Mouse (Mus musculus) liver, adult 2 months (tissue): ENCODE measurements at regions not wholly inside any gene's neighbourhood (a gene's known extent, or its start where the extent isn't known, plus 50 kb on each side); places are given as distances from the start of the nearest gene placed in this dataset.

ENCODE experiments used
- DNase-seq: peaks from one replicate; pipeline ENCODE4 v3.0.0-alpha.2; 2011; ENCODE audit warnings: low read depth, low spot score; ENCODE audit errors: extremely low read depth
- H3K27ac ChIP-seq: fragments of 200-500 bp; replicated peaks from 2 replicates; pipeline ENCODE4 v1.5.1; 2012; ENCODE audit warnings: low read depth, mild to moderate bottlenecking, control low read depth, inconsistent platforms, low read length; ENCODE audit not compliant: insufficient read depth
- H3K27me3 ChIP-seq: fragments of 200-500 bp; 2 replicates; pipeline ENCODE4 v1.6.1; 2012; ENCODE audit warnings: mild to moderate bottlenecking, moderate library complexity, low read length, inconsistent platforms; ENCODE audit not compliant: control insufficient read depth, insufficient read depth
- H3K36me3 ChIP-seq: fragments of 200-500 bp; 2 replicates; pipeline ENCODE4 v1.6.1; 2012; ENCODE audit warnings: low read length, inconsistent platforms; ENCODE audit not compliant: control insufficient read depth, insufficient read depth
- H3K4me1 ChIP-seq: fragments of 200-500 bp; 2 replicates; pipeline ENCODE4 v1.6.1; 2011; ENCODE audit warnings: low read length; ENCODE audit not compliant: control insufficient read depth, insufficient read depth
- H3K4me3 ChIP-seq: fragments of 200-500 bp; 2 replicates; pipeline ENCODE4 v1.5.1; 2011; ENCODE audit warnings: low read depth, mild to moderate bottlenecking, control low read depth, low read length, moderate library complexity; ENCODE audit not compliant: insufficient read depth
- H3K79me2 ChIP-seq: fragments of 200-500 bp; 2 replicates; pipeline ENCODE4 v1.6.1; 2012; ENCODE audit warnings: inconsistent platforms, mild to moderate bottlenecking, low read length, moderate library complexity; ENCODE audit not compliant: control insufficient read depth, insufficient read depth
- H3K9ac ChIP-seq: fragments of 200-500 bp; 2 replicates; pipeline ENCODE4 v1.6.1; 2012; ENCODE audit warnings: low read depth, mild to moderate bottlenecking, control low read depth, inconsistent platforms, low read length
- CTCF ChIP-seq: fragments of 200-500 bp; IDR thresholded peaks from 2 replicates; pipeline ENCODE4 v1.5.1; 2011; ENCODE audit warnings: low read depth, low read length, control low read depth
- POLR2A ChIP-seq: fragments of 200-500 bp; IDR thresholded peaks from 2 replicates; pipeline ENCODE4 v1.6.1; 2011; ENCODE audit warnings: low read length, control low read depth; ENCODE audit not compliant: insufficient read depth; ENCODE audit errors: extremely low read depth
- WGBS: fragments of 180-500 bp; shearing (Covaris S2); methylation state at CpG from one replicate; pipeline ENCODE4 v1.1.7; 2018; 5-methylcytosine and 5-hydroxymethylcytosine counted together

- Histone ChIP-seq H3K36me3 (no peaks in the 10 kb centered on the region), H3K4me3 (no peak overlapping the region), H3K4me1 (peaks cover 37% of the 10 kb centered on the region), H3K27me3 (no peaks in the 10 kb centered on the region), H3K27ac (peak overlapping the region; percentile 89), H3K79me2 (no peaks in the 10 kb centered on the region), H3K9ac (peak overlapping the region; percentile 58)
- DNase-seq, result peak; percentile 92
- TF ChIP-seq POLR2A (no peak), CTCF (no peak)
- 24% methylated on average over 7 of the region's 7 CpGs for WGBS
These were observed 107.4 kb downstream of the Tomm20 start for GRCm38 (mm10) chr8:126838228-126838627.

GRCm38 (mm10) chr8:126837318-126838025 is 108.2 kb downstream of the Tomm20 start:
- TF ChIP-seq POLR2A (no peak), CTCF (no peak)
- H3K27ac ChIP-seq, result peak overlapping the region; percentile 89
- peak overlapping the region; percentile 58 for H3K9ac ChIP-seq
- no peak overlapping the region for H3K4me3 ChIP-seq
- no peaks in the 10 kb centered on the region for H3K27me3 ChIP-seq
- DNase-seq, result peak; percentile 76
- H3K36me3 ChIP-seq, result no peaks in the 10 kb centered on the region
- peaks cover 43% of the 10 kb centered on the region for H3K4me1 ChIP-seq
- H3K79me2 ChIP-seq, result no peaks in the 10 kb centered on the region
- WGBS, result 44% methylated on average over 9 of the region's 9 CpGs

GRCm38 (mm10) chr8:126835554-126835953 is 110.1 kb downstream of the Tomm20 start:
- no peaks in the 10 kb centered on the region for H3K36me3 ChIP-seq
- H3K9ac ChIP-seq, result no peak overlapping the region
- TF ChIP-seq CTCF, result no peak
- TF ChIP-seq POLR2A, result no peak
- no peak overlapping the region for H3K4me3 ChIP-seq
- H3K4me1 ChIP-seq, result peaks cover 53% of the 10 kb centered on the region
- 84% methylated on average over 7 of the region's 7 CpGs for WGBS
- DNase-seq, result no peak
- no peaks in the 10 kb centered on the region for H3K79me2 ChIP-seq
- H3K27me3 ChIP-seq, result no peaks in the 10 kb centered on the region
- H3K27ac ChIP-seq, result no peak overlapping the region

- WGBS, result 10% methylated on average over 19 of the region's 19 CpGs
- DNase-seq, result peak; percentile 94
These were observed 111.9 kb downstream of the Tomm20 start for GRCm38 (mm10) chr8:126833471-126834453.

GRCm38 (mm10) chr8:126833006-126833405 is 112.6 kb downstream of the Tomm20 start:
- peak; percentile 59 for DNase-seq
- no peaks in the 10 kb centered on the region for H3K79me2 ChIP-seq
- H3K9ac ChIP-seq, result peak overlapping the region; percentile 12
- peaks cover 46% of the 10 kb centered on the region for H3K4me1 ChIP-seq
- no peaks in the 10 kb centered on the region for H3K36me3 ChIP-seq
- H3K27me3 ChIP-seq, result no peaks in the 10 kb centered on the region
- no peak for TF ChIP-seq POLR2A
- TF ChIP-seq CTCF, result no peak
- H3K4me3 ChIP-seq, result no peak overlapping the region
- peak overlapping the region; percentile 68 for H3K27ac ChIP-seq
- whole genome bisulfite sequencing, result 17% methylated on average over 5 of the region's 5 CpGs

More at GRCm38 (mm10) chr8:126833471-126834453, 111.9 kb downstream of the Tomm20 start:
- H3K27ac ChIP-seq, result peak overlapping the region; percentile 68
- peaks cover 50% of the 10 kb centered on the region for H3K4me1 ChIP-seq
- H3K9ac ChIP-seq, result peak overlapping the region; percentile 12
- no peak overlapping the region for H3K4me3 ChIP-seq
- H3K79me2 ChIP-seq, result no peaks in the 10 kb centered on the region
- H3K36me3 ChIP-seq, result no peaks in the 10 kb centered on the region
- no peaks in the 10 kb centered on the region for H3K27me3 ChIP-seq
- TF ChIP-seq POLR2A, result no peak
- no peak for TF ChIP-seq CTCF
